In the genomic region with DNA sequence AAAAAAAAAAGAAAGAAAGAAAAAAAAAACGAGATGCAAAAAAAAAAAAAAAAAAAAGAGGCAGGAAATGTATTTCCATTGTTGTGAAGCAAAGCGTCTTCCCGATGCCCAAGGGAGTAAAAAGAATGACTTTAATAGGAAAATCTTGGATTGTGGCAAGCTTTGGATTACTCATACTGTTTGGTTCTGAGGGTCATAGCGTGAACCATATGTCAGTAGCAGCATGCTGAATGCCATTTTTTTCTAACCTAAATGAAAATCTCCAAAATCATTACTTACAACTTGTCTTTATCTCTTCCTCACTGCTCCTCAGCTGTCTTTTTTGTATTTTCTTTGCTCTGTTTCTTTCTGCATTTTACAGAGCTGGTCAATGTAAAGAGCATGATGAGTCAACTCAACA, we compare ENCODE assay signal across 18 mouse cellular contexts.
"Had no signal": no experiment of that assay in that cellular context is flagged by ENCODE, and none has a peak within 500 bp of the region (broad histone marks: within the 10 kb centered on the region; RNA-seq: fewer than 3 reads in every experiment).

No protein-coding gene starts in this region.

- H3K27ac ChIP-seq: kidney, postnatal 0 days; limb, embryonic 12.5 days; liver, embryonic 13.5 days; lung, embryonic 15.5 days; macrophage; midbrain, embryonic 15.5 days; neural tube, embryonic 13.5 days; stomach, embryonic 15.5 days had no signal

- H3K4me2 ChIP-seq: limb, embryonic 12.5 days; liver, embryonic 13.5 days; lung, embryonic 15.5 days; midbrain, embryonic 11.5 days; midbrain, embryonic 15.5 days; neural tube, embryonic 13.5 days; stomach, embryonic 15.5 days had no signal

- ATAC-seq: liver, postnatal 0 days; midbrain, embryonic 15.5 days had no signal

- H3K4me3 ChIP-seq: limb, embryonic 12.5 days; liver, embryonic 13.5 days; lung, embryonic 15.5 days; megakaryocyte, embryonic 14.5 days; midbrain, embryonic 15.5 days; neural tube, embryonic 13.5 days; stomach, embryonic 15.5 days had no signal

- H3K9me3 ChIP-seq: limb, embryonic 12.5 days; liver, embryonic 13.5 days; lung, embryonic 15.5 days; megakaryocyte, embryonic 14.5 days; midbrain, embryonic 15.5 days; neural tube, embryonic 13.5 days; stomach, embryonic 15.5 days had no signal

- H3K9ac ChIP-seq: limb, embryonic 12.5 days; liver, embryonic 13.5 days; liver, postnatal 0 days; lung, embryonic 15.5 days; midbrain, embryonic 15.5 days; neural tube, embryonic 13.5 days; stomach, embryonic 15.5 days had no signal

- DNase-seq: kidney, postnatal 36 days; layer of hippocampus, adult 9-11 months; liver; liver, embryonic 13.5 days; liver, postnatal 0 days; lung, postnatal 14 days; right cerebral cortex, postnatal 14 days; thymus, adult 2 months; thymus, postnatal 36 days had no signal

- H3K27me3 ChIP-seq: limb, embryonic 12.5 days; liver, embryonic 13.5 days; lung, embryonic 15.5 days; megakaryocyte, embryonic 14.5 days; midbrain, embryonic 15.5 days; neural tube, embryonic 13.5 days; stomach, embryonic 15.5 days had no signal

- H3K36me3 ChIP-seq: limb, embryonic 12.5 days; liver, embryonic 13.5 days; lung, embryonic 15.5 days; midbrain, embryonic 15.5 days; neural tube, embryonic 13.5 days; stomach, embryonic 15.5 days had no signal

- H3K4me1 ChIP-seq: limb, embryonic 12.5 days; liver, embryonic 13.5 days; lung, embryonic 15.5 days; megakaryocyte, embryonic 14.5 days; midbrain, embryonic 15.5 days; neural tube, embryonic 13.5 days; stomach, embryonic 15.5 days had no signal
